Mouse (Mus musculus) lung, postnatal 0 days (tissue): ENCODE results near the gene Cdh20. TPM values are rescaled to one million over a fixed set of nuclear protein-coding genes. Genes with fewer than 3 reads are reported as not detected.

Source experiments
- ATAC-seq: fragments of 200-750 bp; cut with Nextera tagmentation; 2 replicates; pipeline ENCODE4 v1.8.0; 2017; ENCODE audit warnings: moderate library complexity
- DNase-seq: peaks from one replicate; pipeline ENCODE4 v3.0.0-alpha.2; 2016; ENCODE audit warnings: low spot score
- H3K27ac ChIP-seq: fragments of 300-500 bp; sonication (generic); 2 replicates; pipeline ENCODE4 v1.5.1; 2014; ENCODE audit warnings: antibody characterized with exemption, mild to moderate bottlenecking, low read length, mixed read lengths
- H3K27me3 ChIP-seq: fragments of 300-500 bp; sonication (generic); replicated peaks from 2 replicates; pipeline ENCODE4 v1.6.1; 2014; ENCODE audit warnings: low read length, mixed read lengths; ENCODE audit not compliant: insufficient read depth
- H3K36me3 ChIP-seq: fragments of 300-500 bp; sonication (generic); 2 replicates; pipeline ENCODE4 v1.6.1; 2014; ENCODE audit warnings: low read length, mixed read lengths; ENCODE audit not compliant: insufficient read depth
- H3K4me1 ChIP-seq: fragments of 300-500 bp; sonication (generic); 2 replicates; pipeline ENCODE4 v1.6.1; 2014; ENCODE audit warnings: antibody characterized with exemption, low read depth, low read length, mixed read lengths; ENCODE audit not compliant: insufficient read depth
- H3K4me2 ChIP-seq: fragments of 300-500 bp; sonication (generic); replicated peaks from 2 replicates; pipeline ENCODE4 v1.6.1; 2014; ENCODE audit warnings: low read depth, mild to moderate bottlenecking, low read length, moderate library complexity, mixed read lengths
- H3K4me3 ChIP-seq: fragments of 300-500 bp; sonication (generic); 2 replicates; pipeline ENCODE4 v1.5.1; 2014; ENCODE audit warnings: low read depth, low read length
- H3K9ac ChIP-seq: fragments of 300-500 bp; sonication (generic); replicated peaks from 2 replicates; pipeline ENCODE4 v1.6.1; 2014; ENCODE audit warnings: low read depth, mild to moderate bottlenecking
- H3K9me3 ChIP-seq: fragments of 300-500 bp; sonication (generic); 2 replicates; pipeline ENCODE4 v1.6.1; 2016; ENCODE audit warnings: low read length, mixed read lengths
- CTCF ChIP-seq: IDR thresholded peaks from 2 replicates; pipeline ENCODE4 v1.5.1; 2016; ENCODE audit warnings: antibody characterized with exemption, mild to moderate bottlenecking
- EP300 ChIP-seq: IDR thresholded peaks from 2 replicates; pipeline ENCODE4 v1.6.1; 2016; ENCODE audit warnings: antibody characterized with exemption, mild to moderate bottlenecking, control low read depth
- WGBS: fragments of 180-500 bp; shearing (Covaris S2); extraction: QIAGEN DNeasy Blood & Tissue Kit; methylation state at CpG from one replicate; pipeline ENCODE4 v1.1.7; 2014; 5-methylcytosine and 5-hydroxymethylcytosine counted together
- polyA plus RNA-seq: library from polyadenylated mRNA; unstranded; fragments of >200 nt; fragmentation: Nextera tagmentation; extraction: Ambion mirVana; gene quantifications from 2 replicates; pipeline ENCODE4 v1.2.1, GENCODE M21; 2015

Gene Cdh20
- polyA plus RNA-seq, 1 experiment from 2014 or later = 0.05 TPM

DNA sequence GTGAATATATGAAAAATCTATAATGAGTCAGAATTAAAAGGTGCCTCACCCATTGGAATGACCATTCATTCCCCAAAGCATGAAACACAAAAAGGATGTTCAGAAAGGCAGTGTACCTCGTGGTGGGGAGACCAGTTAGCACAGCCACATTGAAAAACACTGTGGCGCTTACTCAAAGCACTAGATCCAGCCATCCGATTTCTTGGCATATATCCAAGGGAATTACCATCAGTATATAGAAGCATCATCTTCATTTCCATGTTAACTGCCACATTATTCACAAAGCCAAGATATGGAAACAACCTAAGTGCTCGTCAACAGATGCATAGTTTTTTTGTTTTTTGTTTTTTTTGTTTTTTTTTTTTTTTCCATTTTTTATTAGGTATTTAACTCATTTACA lies 193.9 kb downstream of the Cdh20 start:
- ATAC-seq (no peak), DNase-seq (no peak)
- TF ChIP-seq EP300 = no peak
- no peak for TF ChIP-seq CTCF
- no peak overlapping the region for H3K27ac ChIP-seq
- no peak overlapping the region for H3K4me2 ChIP-seq
- H3K4me3 ChIP-seq = no peak overlapping the region
- H3K9me3 ChIP-seq = no peaks in the 10 kb centered on the region
- no peaks in the 10 kb centered on the region for H3K36me3 ChIP-seq
- H3K4me1 ChIP-seq = no peaks in the 10 kb centered on the region
- no peaks in the 10 kb centered on the region for H3K27me3 ChIP-seq
- WGBS = 63% methylated on average over 4 of the region's 4 CpGs
- H3K9ac ChIP-seq = no peak overlapping the region

DNA sequence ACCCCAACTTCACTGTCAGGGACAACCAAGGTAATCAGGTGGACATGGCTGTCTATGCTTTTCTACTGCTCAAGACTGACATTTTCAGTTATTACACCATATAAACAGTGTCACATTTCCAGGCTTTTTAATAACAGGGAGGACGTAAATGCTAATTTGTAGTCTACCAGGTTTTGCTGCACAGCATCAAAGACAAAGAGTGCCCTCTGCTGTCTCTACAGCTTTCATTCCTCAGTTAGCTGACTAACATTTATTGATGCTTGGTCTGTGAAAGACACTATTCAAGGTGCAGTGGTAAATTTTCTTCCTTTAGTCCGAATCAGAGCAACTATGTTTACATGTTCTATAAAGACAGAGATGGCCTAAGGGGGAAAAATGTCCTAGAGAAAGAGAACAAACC lies 210.7 kb downstream of the Cdh20 start:
- ATAC-seq (no peak), DNase-seq (no peak)
- H3K4me2 ChIP-seq = no peak overlapping the region
- no peaks in the 10 kb centered on the region for H3K27me3 ChIP-seq
- no peaks in the 10 kb centered on the region for H3K4me1 ChIP-seq
- TF ChIP-seq CTCF (peak; percentile 32; the same call in 1 of the 2 replicates), EP300 (no peak)
- no peak overlapping the region for H3K4me3 ChIP-seq
- H3K27ac ChIP-seq = no peak overlapping the region
- 42% methylated on average over 2 of the region's 2 CpGs for WGBS
- H3K36me3 ChIP-seq = no peaks in the 10 kb centered on the region
- H3K9me3 ChIP-seq = no peaks in the 10 kb centered on the region
- H3K9ac ChIP-seq = no peak overlapping the region

DNA sequence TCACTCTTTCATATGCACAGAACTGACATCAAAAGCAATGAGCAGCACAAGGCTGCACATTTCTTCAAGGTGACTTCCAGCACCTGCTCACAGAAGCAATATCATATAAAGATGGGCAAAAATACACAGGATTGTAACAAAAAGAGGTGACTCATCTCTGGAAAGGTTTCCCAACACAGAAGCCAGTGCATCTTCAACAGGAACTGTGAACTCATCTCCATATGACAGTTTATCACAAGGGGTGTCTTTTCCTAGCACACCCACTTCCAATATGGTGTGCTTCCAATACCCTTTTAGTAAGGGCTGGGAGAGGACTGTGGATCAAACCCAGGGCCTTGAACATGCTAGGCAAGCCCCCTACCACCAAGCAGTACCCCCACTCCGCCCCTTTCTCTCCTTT lies 211.9 kb downstream of the Cdh20 start:
- Histone ChIP-seq H3K4me2 (no peak overlapping the region), H3K27me3 (no peaks in the 10 kb centered on the region), H3K36me3 (no peaks in the 10 kb centered on the region), H3K27ac (no peak overlapping the region), H3K4me1 (no peaks in the 10 kb centered on the region), H3K9me3 (no peaks in the 10 kb centered on the region), H3K9ac (no peak overlapping the region), H3K4me3 (no peak overlapping the region)
- no peak for DNase-seq
- 85% methylated on average over 1 of the region's 1 CpGs for WGBS
- TF ChIP-seq CTCF (no peak), EP300 (no peak)
- no peak for ATAC-seq

DNA sequence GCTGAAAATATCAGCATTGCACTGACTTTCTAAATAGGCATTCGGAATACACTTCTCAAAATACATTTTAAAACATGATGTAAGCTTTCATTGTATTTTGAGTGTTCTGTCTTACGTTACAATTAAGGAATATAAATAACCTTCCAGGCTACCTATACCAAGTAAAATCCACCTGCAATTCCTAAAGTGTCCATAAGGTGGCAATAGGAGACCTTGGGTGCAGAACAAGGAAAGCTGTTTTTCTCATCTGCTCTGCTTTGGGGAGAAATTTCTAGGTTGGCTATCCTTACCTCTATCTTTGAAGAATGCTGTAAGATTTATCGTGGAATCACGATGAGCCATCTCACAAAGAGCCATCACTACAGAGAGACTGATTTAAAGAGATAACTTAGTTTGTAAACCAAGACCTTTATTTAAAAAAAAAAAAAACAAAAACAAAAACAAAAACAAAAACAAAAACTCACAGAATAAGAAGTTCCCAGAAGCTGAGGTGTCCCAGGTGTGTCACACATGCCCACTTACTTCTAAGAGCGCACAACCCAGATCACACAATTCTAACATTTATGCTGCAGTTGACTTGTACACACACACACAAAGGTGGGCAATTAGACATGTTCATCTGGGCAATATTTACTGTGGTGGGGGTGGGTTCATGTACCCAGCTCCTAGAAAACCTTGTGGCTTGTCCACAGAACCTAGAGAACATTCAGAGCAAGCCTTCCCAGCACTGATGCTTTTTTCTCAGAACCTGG lies 218.1 kb downstream of the Cdh20 start:
- H3K27ac ChIP-seq = no peak overlapping the region
- no peak overlapping the region for H3K9ac ChIP-seq
- TF ChIP-seq CTCF (peak; percentile 96), EP300 (no peak)
- ATAC-seq (no peak), DNase-seq (peak; percentile 81)
- H3K36me3 ChIP-seq = no peaks in the 10 kb centered on the region
- H3K27me3 ChIP-seq = no peaks in the 10 kb centered on the region
- H3K4me1 ChIP-seq = no peaks in the 10 kb centered on the region
- WGBS = 22% methylated on average over 5 of the region's 5 CpGs
- no peaks in the 10 kb centered on the region for H3K9me3 ChIP-seq
- no peak overlapping the region for H3K4me3 ChIP-seq
- no peak overlapping the region for H3K4me2 ChIP-seq

DNA sequence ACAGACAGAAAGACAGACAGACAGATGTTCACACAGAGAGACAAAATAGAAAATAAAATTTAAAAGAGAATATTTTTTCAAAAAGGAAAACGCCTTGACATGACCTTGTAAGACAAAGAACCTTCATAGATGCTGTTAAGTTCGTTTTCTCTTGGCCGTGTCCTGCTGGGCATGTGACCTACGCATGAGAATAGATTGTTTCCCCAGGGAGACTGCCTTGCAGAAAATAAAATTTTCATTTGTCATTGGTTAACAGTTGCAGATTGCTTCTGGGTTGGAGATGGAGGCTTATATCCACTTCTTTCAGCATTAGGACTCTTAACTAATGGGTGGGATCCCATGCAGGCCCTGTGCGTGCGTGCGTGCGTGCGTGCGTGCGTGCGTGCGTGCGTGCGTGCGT lies 219.2 kb downstream of the Cdh20 start:
- Histone ChIP-seq H3K9ac (no peak overlapping the region), H3K4me2 (no peak overlapping the region), H3K4me3 (no peak overlapping the region), H3K27ac (no peak overlapping the region), H3K27me3 (no peaks in the 10 kb centered on the region), H3K9me3 (no peaks in the 10 kb centered on the region), H3K4me1 (no peaks in the 10 kb centered on the region), H3K36me3 (no peaks in the 10 kb centered on the region)
- DNase-seq (no peak), ATAC-seq (no peak)
- TF ChIP-seq EP300 (no peak), CTCF (no peak)
- 93% methylated on average over 16 of the region's 16 CpGs for WGBS

DNA sequence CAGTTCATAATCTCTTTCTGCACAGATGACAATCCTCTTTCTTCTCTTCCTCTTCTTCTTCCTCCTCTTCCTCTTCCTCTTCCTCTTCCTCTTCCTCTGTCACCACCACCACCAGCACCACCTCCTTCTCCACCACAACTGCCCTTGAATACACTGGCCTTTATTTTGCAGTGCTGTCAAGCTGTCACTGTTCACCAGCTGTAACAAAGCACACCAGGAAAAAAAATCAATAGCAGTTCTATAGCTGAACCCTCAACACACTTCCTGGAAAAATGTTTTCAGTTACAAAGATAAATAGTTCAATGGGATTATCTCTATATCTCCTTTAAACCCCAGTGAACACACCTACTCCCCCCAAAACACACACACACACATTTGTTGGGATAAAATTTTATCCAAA lies 224.1 kb downstream of the Cdh20 start:
- ATAC-seq = no peak
- Histone ChIP-seq H3K9ac (no peak overlapping the region), H3K4me3 (no peak overlapping the region), H3K27me3 (no peaks in the 10 kb centered on the region), H3K27ac (no peak overlapping the region), H3K4me2 (no peak overlapping the region), H3K9me3 (no peaks in the 10 kb centered on the region), H3K4me1 (no peaks in the 10 kb centered on the region), H3K36me3 (no peaks in the 10 kb centered on the region)
- TF ChIP-seq EP300 = no peak
- TF ChIP-seq CTCF = no peak
- DNase-seq = no peak
